Comparison of ENCODE assay signal across 30 mouse cellular contexts in the genomic region with DNA sequence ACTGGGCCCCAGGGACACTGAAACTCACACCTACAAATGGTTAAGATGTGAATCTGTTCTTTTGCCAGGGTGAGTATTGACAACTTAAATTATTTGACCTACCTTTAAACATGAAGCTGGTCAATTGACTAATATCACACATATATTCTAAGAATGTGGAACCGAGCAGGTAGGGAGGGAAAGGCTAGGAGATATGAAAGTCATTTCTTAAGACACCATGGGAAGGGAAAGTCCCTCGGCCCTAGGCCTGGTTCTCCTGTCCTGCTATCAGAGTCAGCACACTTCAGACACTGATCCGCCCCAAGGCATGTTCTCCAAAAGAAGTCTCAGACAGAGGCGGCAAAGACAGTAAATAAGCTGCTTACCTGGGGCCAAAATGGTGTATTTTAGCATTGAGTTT.
"Had no signal": no experiment of that assay in that cellular context is flagged by ENCODE, and none has a peak within 500 bp of the region (broad histone marks: within the 10 kb centered on the region; RNA-seq: fewer than 3 reads in every experiment).

No protein-coding gene starts in this region.

- DNase-seq: left cerebral cortex, postnatal 4 days; liver; liver, embryonic 13.5 days; liver, postnatal 0 days; lung, adult 18-20 months; lung, adult 2 months; lung, embryonic 14.5 days; lung, postnatal 10 days; lung, postnatal 14 days; lung, postnatal 36 days; lung, postnatal 4 days; midbrain, embryonic 14.5 days had no signal

- H3K9ac ChIP-seq: limb, embryonic 12.5 days; limb, embryonic 13.5 days; limb, embryonic 15.5 days; liver, embryonic 12.5 days; liver, embryonic 13.5 days; liver, embryonic 14.5 days; liver, embryonic 15.5 days; liver, postnatal 0 days; lung, embryonic 14.5 days; lung, embryonic 15.5 days; midbrain, embryonic 12.5 days; midbrain, embryonic 13.5 days; midbrain, embryonic 15.5 days; neural tube, embryonic 12.5 days had no signal

- H3K27me3 ChIP-seq: limb, embryonic 12.5 days; limb, embryonic 13.5 days; limb, embryonic 15.5 days; liver, embryonic 13.5 days; liver, embryonic 15.5 days; lung, embryonic 15.5 days; midbrain, embryonic 12.5 days; midbrain, embryonic 13.5 days; midbrain, embryonic 15.5 days; neural tube, embryonic 12.5 days had no signal

- H3K4me2 ChIP-seq: limb, embryonic 12.5 days; limb, embryonic 13.5 days; limb, embryonic 15.5 days; liver, embryonic 11.5 days; liver, embryonic 12.5 days; liver, embryonic 13.5 days; liver, embryonic 15.5 days; lung, embryonic 14.5 days; lung, embryonic 15.5 days; midbrain, embryonic 11.5 days; midbrain, embryonic 12.5 days; midbrain, embryonic 13.5 days; midbrain, embryonic 15.5 days; neural tube, embryonic 12.5 days had no signal

- H3K4me1 ChIP-seq: limb, embryonic 12.5 days; liver, embryonic 12.5 days; liver, embryonic 15.5 days; lung, embryonic 15.5 days had no signal

- H3K9me3 ChIP-seq: limb, embryonic 10.5 days; limb, embryonic 12.5 days; limb, embryonic 13.5 days; limb, embryonic 15.5 days; liver, embryonic 12.5 days; liver, embryonic 13.5 days; liver, embryonic 15.5 days; lung, embryonic 15.5 days; megakaryocyte, embryonic 14.5 days; midbrain, embryonic 10.5 days; midbrain, embryonic 12.5 days; midbrain, embryonic 13.5 days; midbrain, embryonic 15.5 days; neural tube, embryonic 12.5 days had no signal

- H3K36me3 ChIP-seq: limb, embryonic 10.5 days; limb, embryonic 12.5 days; limb, embryonic 13.5 days; limb, embryonic 15.5 days; liver, embryonic 12.5 days; liver, embryonic 13.5 days; liver, embryonic 15.5 days; lung, embryonic 15.5 days; midbrain, embryonic 13.5 days; midbrain, embryonic 15.5 days; neural tube, embryonic 12.5 days had no signal

- H3K4me3 ChIP-seq: limb, embryonic 10.5 days; limb, embryonic 12.5 days; limb, embryonic 13.5 days; limb, embryonic 15.5 days; liver, embryonic 12.5 days; liver, embryonic 13.5 days; liver, embryonic 15.5 days; lung, embryonic 15.5 days; megakaryocyte, embryonic 14.5 days; midbrain, embryonic 10.5 days; midbrain, embryonic 12.5 days; midbrain, embryonic 13.5 days; midbrain, embryonic 15.5 days; myocyte; neural tube, embryonic 12.5 days had no signal

- H3K27ac ChIP-seq: limb, embryonic 10.5 days; limb, embryonic 12.5 days; limb, embryonic 15.5 days; liver, embryonic 12.5 days; liver, embryonic 13.5 days; liver, embryonic 14.5 days; liver, embryonic 15.5 days; lung, embryonic 15.5 days; macrophage; midbrain, embryonic 10.5 days; midbrain, embryonic 12.5 days; midbrain, embryonic 13.5 days; midbrain, embryonic 15.5 days; neural tube, embryonic 12.5 days had no signal
